Mouse (Mus musculus) ES-E14 (cell line): ENCODE measurements around the gene Unc13b. TPM values are rescaled to one million over a fixed set of nuclear protein-coding genes. Genes with fewer than 3 reads are reported as not detected.

Experiments used
- DNase-seq: peaks from one replicate; pipeline ENCODE4 v3.0.0-alpha.2; 2013; ENCODE audit warnings: low read depth, low spot score
- H3K27ac ChIP-seq: 2 replicates; pipeline ENCODE4 v1.5.1; 2012; ENCODE audit warnings: low read depth, mild to moderate bottlenecking, low read length, moderate library complexity, mixed read lengths; ENCODE audit not compliant: poor library complexity, insufficient read depth, severe bottlenecking
- H3K36me3 ChIP-seq: 2 replicates; pipeline ENCODE4 v1.6.1; 2012; ENCODE audit warnings: mild to moderate bottlenecking, low read length, moderate library complexity, mixed read lengths; ENCODE audit not compliant: control insufficient read depth, poor library complexity, insufficient read depth, severe bottlenecking
- H3K4me1 ChIP-seq, 2 experiments: fragments of 150-350 bp in 1 of 2; sonication (generic) in 1 of 2; 2 replicates each; pipeline ENCODE4 v1.6.1; 2012; ENCODE audit warnings: low read length in 2 of 2, mild to moderate bottlenecking in 1 of 2, mixed read lengths in 1 of 2; ENCODE audit not compliant: control insufficient read depth in 2 of 2, insufficient read depth in 2 of 2, poor library complexity in 1 of 2
- H3K4me3 ChIP-seq, 2 experiments: fragments of 150-350 bp in 1 of 2; sonication (generic) in 1 of 2; 2 replicates each; pipeline ENCODE4 v1.5.1; 2012; ENCODE audit warnings: low read length in 2 of 2, low read depth in 1 of 2, mild to moderate bottlenecking in 1 of 2, mixed read lengths in 1 of 2; ENCODE audit not compliant: insufficient read depth in 1 of 2, poor library complexity in 1 of 2, severe bottlenecking in 1 of 2
- H3K9ac ChIP-seq: 2 replicates; pipeline ENCODE4 v1.6.1; 2012; ENCODE audit warnings: low read depth, mild to moderate bottlenecking, low read length, mixed read lengths; ENCODE audit not compliant: poor library complexity, insufficient read depth, severe bottlenecking
- H3K9me3 ChIP-seq: fragments of 150-350 bp; sonication (generic); 2 replicates; pipeline ENCODE4 v1.6.1; 2012; ENCODE audit warnings: low read depth, mild to moderate bottlenecking, low read length; ENCODE audit not compliant: control insufficient read depth, insufficient read depth
- CHD2 ChIP-seq: IDR thresholded peaks from 2 replicates; pipeline ENCODE4 v1.6.1; 2014; ENCODE audit warnings: mild to moderate bottlenecking, low read depth, low read length, inconsistent platforms
- HCFC1 ChIP-seq: IDR thresholded peaks from 2 replicates; pipeline ENCODE4 v1.6.1; 2012; ENCODE audit warnings: low read length, inconsistent platforms, borderline replicate concordance; ENCODE audit not compliant: insufficient read depth
- MAFK ChIP-seq: IDR thresholded peaks from 2 replicates; pipeline ENCODE4 v1.6.1; 2014; ENCODE audit warnings: mild to moderate bottlenecking, low read depth, low read length, inconsistent platforms; ENCODE audit not compliant: insufficient read depth
- ZC3H11A ChIP-seq: IDR thresholded peaks from 2 replicates; pipeline ENCODE4 v1.6.1; 2012; ENCODE audit warnings: low read depth, mild to moderate bottlenecking, inconsistent platforms, low read length, borderline replicate concordance
- ZNF384 ChIP-seq: IDR thresholded peaks from 2 replicates; pipeline ENCODE4 v1.6.1; 2012; ENCODE audit warnings: low read depth, low read length, inconsistent platforms
- in situ Hi-C, 2 experiments: fragments of 600-800 bp; cut with MboI; formaldehyde crosslinking; loops; one replicate each; pipeline ENCODE4 v1.15.1; 2025; ENCODE audit warnings: low sequenced_read_pairs in 2 of 2, inconsistent platforms in 1 of 2; ENCODE audit not compliant: unreplicated experiment in 2 of 2
- total RNA-seq: library from RNA; depleted of rRNA; stranded (reverse); fragments of 300-350 nt; gene quantifications from 2 replicates; pipeline ENCODE4 v1.2.3, GENCODE M21; 2012

Gene Unc13b
- total RNA-seq, 1 experiment: 13.3 TPM

- no peak overlapping the region for H3K9ac ChIP-seq
- H3K27ac ChIP-seq: no peak overlapping the region
- in situ Hi-C loops: no loop called here
- no peak for DNase-seq
- H3K4me3 ChIP-seq: no peak overlapping the region
- TF ChIP-seq CHD2 (no peak), ZC3H11A (no peak), ZNF384 (no peak), HCFC1 (no peak), MAFK (no peak)
- no peaks in the 10 kb centered on the region for H3K36me3 ChIP-seq
- peaks cover 0 to 3% of the 10 kb centered on the region in 2 experiments; a peak in 1 of 4 replicates for H3K4me1 ChIP-seq
- no peaks in the 10 kb centered on the region for H3K9me3 ChIP-seq
Measured at GRCm38 (mm10) chr4:43035851-43036250, 22.9 kb upstream of the Unc13b start.

DNA sequence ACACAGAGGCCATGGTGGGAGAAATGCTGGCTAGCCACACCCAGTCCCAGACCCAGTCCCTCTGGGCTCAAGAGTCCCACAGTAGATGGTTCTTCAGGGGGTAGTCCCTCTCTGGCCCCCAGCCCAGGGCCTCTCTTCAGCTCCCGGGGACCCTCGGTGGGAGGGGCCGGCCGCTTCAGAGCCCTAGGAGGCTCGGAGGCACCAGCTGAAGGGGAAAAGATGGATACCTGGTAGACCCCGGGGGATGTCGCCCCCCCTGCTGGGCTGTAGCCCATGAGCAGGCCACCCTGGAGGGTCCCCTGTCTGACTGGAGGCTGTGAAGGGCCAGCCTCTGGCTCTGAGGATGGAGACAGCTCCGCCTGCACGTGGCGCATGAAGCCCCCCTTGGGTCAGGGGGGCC is 22.4 kb upstream of the Unc13b start:
- DNase-seq: no peak
- no peak overlapping the region for H3K27ac ChIP-seq
- in situ Hi-C loops: no loop called here
- TF ChIP-seq CHD2 (no peak), HCFC1 (no peak), MAFK (no peak), ZNF384 (no peak), ZC3H11A (no peak)
- H3K9ac ChIP-seq: no peak overlapping the region
- no peak overlapping the region for H3K4me3 ChIP-seq
- peaks cover 0 to 3% of the 10 kb centered on the region in 2 experiments; a peak in 1 of 4 replicates for H3K4me1 ChIP-seq
- no peaks in the 10 kb centered on the region for H3K9me3 ChIP-seq
- no peaks in the 10 kb centered on the region for H3K36me3 ChIP-seq

DNA sequence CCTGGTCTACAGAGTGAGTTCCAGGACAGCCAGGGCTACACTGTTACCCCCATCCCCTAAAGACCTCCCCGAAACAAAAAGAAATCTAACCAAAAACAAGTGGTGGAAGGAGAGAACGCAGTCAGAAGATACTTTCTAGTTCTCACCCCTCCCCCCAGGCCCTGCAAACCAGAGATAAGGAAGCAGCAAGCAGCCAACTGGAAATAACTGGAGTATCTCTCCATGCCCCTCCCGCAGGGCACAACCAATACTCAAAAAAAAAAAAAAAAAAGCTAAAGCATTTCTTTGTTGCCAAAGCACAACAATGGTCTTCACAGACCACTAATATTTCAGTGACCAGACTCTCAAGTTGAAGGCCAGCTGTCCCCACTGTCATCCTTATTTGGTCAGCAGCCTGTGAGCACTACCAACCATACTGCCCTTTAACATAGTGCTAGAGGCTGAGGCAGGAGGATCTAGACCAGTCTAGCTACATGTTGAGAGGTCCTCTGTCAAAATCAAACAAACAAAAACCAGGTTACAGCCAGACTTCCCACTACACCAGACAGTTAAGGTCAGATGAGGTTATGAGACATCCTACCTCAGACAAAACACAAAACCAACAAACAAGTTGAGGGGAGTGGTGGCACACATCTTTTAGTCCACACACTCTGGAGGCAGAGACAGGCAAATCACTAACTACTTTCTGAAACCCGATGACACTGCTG is 20.7 kb upstream of the Unc13b start:
- peaks cover 0 to 3% of the 10 kb centered on the region in 2 experiments; a peak in 1 of 4 replicates for H3K4me1 ChIP-seq
- no peak for TF ChIP-seq HCFC1
- no peak for TF ChIP-seq ZNF384
- no peak for TF ChIP-seq CHD2
- no peak for TF ChIP-seq ZC3H11A
- TF ChIP-seq MAFK: no peak
- H3K27ac ChIP-seq: no peak overlapping the region
- H3K36me3 ChIP-seq: no peaks in the 10 kb centered on the region
- in situ Hi-C loops: no loop called here
- no peak for DNase-seq
- no peak overlapping the region for H3K4me3 ChIP-seq
- H3K9ac ChIP-seq: no peak overlapping the region
- H3K9me3 ChIP-seq: no peaks in the 10 kb centered on the region

DNA sequence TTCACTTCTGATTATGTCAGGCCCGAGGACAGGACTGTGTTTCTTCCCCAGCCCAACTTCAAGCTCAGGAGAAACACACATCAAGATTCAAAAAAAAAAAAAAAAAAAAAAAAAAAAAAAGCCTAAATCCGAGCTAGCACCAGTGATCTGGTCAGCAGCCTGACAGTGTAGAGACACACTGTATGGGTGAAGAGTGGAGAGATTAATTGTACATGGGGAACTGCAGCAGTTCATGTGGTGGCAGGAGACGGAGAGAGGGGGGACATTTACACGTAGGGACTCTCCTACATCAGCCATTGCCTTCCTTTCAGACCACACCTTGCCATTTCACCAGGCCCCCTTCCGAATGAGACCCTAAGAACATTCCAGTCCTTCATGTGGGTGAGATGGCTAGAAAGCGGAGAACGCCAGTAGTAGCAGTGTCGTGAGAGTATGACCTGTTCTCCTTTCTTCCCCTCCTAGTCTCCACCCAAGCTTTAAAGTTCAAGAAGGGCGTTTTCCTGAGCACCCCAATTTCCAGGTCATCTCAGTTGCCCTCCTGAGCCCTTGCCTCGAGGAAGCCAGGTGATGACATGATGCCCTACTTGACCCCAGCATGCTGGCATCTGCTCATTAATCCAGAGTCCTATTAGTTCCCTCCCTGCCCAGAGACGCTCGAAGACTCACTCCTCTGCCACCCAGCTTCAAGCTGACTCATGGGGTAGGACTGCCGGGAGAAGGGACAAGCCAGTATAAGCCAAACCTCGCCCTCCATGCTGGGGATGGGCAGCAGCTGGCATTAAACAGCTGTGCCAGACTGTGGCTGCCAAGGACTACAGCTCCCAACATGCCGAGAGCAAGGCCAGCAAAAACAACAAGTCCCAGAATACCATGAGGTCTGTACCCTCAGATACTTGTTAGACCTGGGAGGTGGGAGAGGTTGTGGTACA is 19.9 kb upstream of the Unc13b start:
- no peak for DNase-seq
- in situ Hi-C loops: no loop called here
- no peak for TF ChIP-seq ZC3H11A
- TF ChIP-seq MAFK: no peak
- peak; percentile 57 for TF ChIP-seq ZNF384
- no peak for TF ChIP-seq CHD2
- TF ChIP-seq HCFC1: 0 out of 2 replicates have a peak, but pooled peaks have one; percentile 26
- Histone ChIP-seq H3K36me3 (no peaks in the 10 kb centered on the region), H3K9me3 (no peaks in the 10 kb centered on the region), H3K9ac (no peak overlapping the region), H3K4me3 (peak overlapping the region in 1 of 2 experiments; percentile 77; a peak in 1 of 4 replicates), H3K4me1 (peaks cover under 1 to 2% of the 10 kb centered on the region in 2 experiments; a peak in 1 of 4 replicates), H3K27ac (no peak overlapping the region)
